Mouse (Mus musculus) MEL (cell line): ENCODE data around the gene Acat2.

Experiments used
- E2F4 ChIP-seq: IDR thresholded peaks from 2 replicates; pipeline ENCODE4 v1.6.1; 2011; ENCODE audit warnings: low read depth, low read length, improper control_type of control experiment, borderline replicate concordance
- POLR2AphosphoS5 ChIP-seq: IDR thresholded peaks from 2 replicates; pipeline ENCODE4 v1.6.1; 2012; ENCODE audit warnings: low read depth, borderline replicate concordance, mild to moderate bottlenecking, inconsistent platforms, low read length, moderate library complexity, mixed read lengths

DNA sequence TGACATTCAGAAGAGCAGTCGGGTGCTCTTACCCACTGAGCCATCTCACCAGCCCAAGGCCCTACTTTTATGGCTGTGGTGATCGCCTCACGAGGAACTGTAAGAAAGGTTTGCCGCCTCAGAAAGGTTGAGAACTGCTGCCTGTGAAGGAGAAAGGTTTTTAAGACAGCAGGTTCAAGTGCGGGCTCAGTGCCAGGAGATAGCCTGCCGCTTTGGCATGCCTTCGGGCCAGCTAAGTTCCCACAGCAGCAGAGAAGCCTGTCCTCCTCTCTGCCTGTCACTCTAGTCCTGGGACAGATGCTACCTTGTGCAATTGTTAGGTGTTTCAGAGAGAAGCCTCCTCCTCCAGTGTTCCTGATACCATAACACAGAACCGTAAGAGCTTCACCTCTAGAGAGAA is 3.9 kb downstream of the Acat2 start:
- TF ChIP-seq E2F4 (no peak), POLR2AphosphoS5 (no peak)
